Mouse (Mus musculus) frontal cortex, adult (tissue): ENCODE data around the gene Tmem91.

Experiments used
- ATAC-seq: cut with Nextera tagmentation; 2 replicates; pipeline ENCODE4 v1.9.2; 2017; ENCODE audit warnings: mild to moderate bottlenecking, moderate library complexity, mixed read lengths; ENCODE audit not compliant: low TSS enrichment

Gene Tmem91

DNA sequence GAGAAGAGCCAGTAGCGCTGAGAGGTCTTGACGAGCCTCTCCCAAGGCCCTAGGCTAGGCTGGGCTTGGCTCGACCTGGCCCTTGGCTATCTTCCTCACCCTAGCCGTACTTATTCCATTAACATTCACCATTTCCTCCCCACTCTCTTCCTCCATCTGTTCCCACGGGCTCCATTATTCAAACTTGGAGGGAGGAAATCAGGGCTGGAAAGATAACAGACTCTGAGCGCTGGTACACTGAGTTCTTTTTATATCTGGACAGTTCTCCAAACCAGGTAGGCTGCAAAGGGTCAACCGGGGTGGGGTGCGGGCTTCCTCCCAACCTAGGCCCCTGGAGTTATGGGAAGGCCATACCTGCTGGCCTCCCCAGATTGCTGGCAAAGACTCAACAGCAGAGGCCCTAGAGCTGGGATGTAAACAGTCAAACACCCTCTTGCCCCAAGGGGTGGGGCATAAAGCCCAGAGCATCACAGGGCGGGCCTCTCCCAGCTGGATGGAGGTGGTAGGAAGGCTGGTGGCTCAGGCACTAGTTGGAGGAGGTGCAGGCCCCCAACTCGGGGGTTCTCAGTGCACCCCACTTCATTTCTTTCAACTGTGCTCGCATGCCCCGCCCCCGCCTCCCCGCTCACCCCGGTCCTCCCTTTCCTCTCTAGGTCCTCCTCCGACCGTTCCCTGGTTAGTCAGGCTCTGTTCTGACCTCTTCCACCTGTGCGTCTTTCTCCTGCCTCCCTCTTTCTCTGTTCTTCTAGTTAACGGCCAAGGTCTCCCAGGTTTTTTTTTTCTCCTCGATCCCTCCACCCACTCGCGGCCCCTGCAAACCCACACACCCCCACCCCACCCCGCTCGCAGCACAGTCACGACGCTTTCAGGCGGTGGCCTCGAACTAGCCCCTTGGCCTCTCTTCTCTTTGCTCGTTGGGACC is 48.2 kb downstream of the Tmem91 start, which contains the start of gene B3gnt8:
TSS of gene B3gnt8 (plus strand) at position 146 of the 922 bp plus-strand sequence.
- ATAC-seq: no peak

DNA sequence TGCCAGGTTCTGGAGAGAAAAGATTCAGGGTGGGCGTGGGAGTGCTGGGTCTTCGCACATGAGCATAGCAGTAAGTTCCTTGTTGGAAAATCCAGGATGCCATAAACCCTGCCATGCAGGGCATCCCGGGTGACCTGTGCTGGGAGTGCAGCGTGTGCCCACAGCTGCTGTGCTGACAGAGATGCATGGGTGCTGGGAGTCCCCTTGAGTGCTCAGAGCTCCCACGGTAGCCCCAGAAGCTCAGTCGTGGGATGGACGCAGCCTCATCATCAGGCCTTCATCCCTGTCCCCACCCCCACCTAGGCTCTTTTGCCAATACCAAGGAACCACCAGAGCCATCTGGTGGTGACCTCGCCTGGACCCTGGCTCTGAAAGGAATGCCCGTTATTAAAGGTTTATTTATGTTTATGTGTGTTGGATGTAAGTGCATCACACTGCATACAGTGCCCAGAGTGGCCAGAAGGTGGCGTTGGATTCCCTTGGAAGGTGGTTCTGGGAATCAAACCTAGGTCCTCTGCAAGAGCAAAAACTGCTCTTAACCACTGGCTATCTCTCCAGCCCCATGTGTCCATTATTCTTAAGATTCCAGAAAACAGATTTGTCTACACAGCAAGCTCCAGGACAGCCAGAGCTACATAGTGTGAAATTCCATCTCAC is 49.2 kb downstream of the Tmem91 start:
- ATAC-seq: no peak

DNA sequence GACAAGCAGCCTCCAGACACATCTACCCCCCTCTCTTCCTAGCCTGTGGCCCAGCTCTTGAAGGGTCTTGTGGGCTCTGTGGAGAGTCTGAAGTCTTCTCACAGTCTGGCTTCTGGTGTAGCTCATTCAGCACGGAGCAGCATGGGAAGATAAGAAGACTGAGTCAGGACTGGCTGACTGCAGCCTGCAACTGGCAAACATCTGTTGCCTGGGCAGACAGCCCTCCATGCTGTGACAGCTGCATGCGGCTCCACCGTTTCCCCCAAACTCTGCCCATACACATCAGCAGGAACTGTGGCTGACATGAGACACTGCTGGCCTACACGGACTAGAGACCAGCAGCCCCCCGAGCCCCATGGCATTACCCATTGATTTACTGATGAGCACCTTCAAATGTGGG is 50.1 kb downstream of the Tmem91 start:
- ATAC-seq: no peak

DNA sequence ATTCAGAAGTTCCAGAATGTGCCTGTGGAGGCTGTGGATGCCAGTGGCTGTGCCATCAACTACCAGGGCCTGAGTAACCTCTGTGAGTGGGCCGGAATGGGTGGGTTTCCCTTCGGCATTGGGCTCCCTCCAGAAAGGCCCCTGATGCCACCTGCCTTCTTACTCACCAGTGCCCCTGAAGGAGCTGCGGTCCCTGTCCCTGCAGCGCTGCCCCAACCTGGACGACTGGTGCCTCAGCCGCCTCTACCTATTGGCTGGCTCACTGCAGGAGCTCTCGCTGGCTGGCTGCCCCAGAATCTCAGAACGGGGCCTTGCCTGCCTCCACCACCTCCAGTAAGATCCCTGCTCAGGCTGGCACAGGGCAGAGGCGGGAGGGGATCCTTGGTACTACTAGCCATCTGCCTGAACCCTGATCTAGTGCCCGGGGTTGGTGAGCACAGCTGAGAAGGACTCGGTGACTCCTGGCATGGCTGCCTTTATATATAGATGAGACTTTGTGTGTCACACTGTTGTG is 51.1 kb downstream of the Tmem91 start:
- ATAC-seq: peak; percentile 16

DNA sequence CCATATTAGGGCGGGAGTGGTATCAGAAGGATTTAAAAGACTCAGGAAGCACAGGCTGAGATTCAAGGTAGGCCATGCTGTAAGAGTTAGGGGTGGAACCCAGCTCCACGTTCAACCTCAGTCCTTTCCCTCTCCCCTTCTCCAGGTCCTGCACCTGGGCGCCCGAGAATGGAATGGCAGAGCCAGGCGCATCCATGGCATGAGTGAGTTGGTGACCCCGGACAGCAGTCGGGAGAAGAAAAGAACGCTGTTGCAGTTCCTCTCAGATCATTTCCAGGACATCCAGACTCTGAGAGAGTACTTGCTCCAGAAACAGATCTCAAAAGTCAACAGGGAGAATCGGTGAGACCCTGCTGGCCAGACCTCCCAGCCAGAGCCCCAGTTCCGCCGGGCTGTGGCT is 54.2 kb downstream of the Tmem91 start:
- no peak for ATAC-seq

- ATAC-seq: no peak
Measured at GRCm38 (mm10) chr7:25620101-25620500, 54.9 kb downstream of the Tmem91 start.

DNA sequence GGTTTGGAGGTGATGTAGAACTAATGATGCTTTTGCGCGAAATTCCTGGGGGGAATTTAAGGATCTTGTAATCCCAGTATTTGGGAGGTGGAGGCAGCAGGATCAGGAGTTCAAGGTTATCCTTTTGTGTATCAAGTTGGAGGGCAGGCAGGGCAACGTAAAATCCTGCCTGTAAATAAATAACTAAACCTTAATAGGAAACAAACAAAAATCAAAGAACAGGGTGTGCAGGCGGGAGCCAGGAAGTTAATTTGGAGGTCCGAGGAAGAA is 55.3 kb downstream of the Tmem91 start:
- no peak for ATAC-seq
